9 mouse cellular contexts compared by ENCODE assay signal in the genomic region with DNA sequence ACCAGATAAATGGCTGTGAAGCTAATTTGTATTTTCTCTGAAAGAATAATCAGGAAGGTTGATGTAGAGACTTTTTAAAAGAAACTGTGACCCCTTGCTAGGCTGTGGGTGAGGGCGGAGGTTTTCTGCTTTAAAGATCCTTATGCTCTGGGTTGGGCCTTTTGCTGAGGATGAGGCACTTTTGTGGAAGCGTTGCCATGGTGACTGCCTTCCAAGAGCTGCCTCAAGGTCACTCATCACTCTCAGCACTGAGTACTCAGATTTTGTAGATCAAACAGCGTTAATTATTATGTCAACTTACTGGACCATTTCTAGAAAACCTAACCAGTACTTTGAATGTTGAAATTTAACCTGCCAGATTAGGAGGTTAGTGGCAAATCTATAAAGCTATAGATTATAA. TPM values are rescaled to one million over a fixed set of nuclear protein-coding genes. Genes with fewer than 3 reads are reported as not detected.
DNase-seq lines count a peak whose midpoint lies in the region; ATAC-seq lines count a peak whose summit lies in the region.
"Had no signal": no experiment of that assay in that cellular context is flagged by ENCODE, and none has a peak within 500 bp of the region (broad histone marks: within the 10 kb centered on the region; RNA-seq: fewer than 3 reads in every experiment).

No protein-coding gene starts in this region.

- ATAC-seq in embryonic facial prominence, embryonic 11.5 days (replicated peaks; ENCODE audit: insufficient number of reproducible peaks, low FRiP score, low TSS enrichment, low read depth), result 0 out of 2 replicates have a peak, but pooled peaks have one; percentile 59
- peak; percentile 47; the same call in 1 of the 2 replicates for ATAC-seq in kidney, embryonic 16.5 days (ENCODE audit: low FRiP score, low TSS enrichment)

- no peaks in the 10 kb centered on the region for H3K27me3 ChIP-seq in embryonic facial prominence, embryonic 11.5 days (ENCODE audit: control insufficient read depth, insufficient read depth, low read length)
- H3K27me3 ChIP-seq in kidney, embryonic 16.5 days (ENCODE audit: insufficient read depth, low read length), result no peaks in the 10 kb centered on the region
- H3K27me3 ChIP-seq: CH12.LX had no signal

- H3K9ac ChIP-seq in embryonic facial prominence, embryonic 11.5 days (replicated peaks; ENCODE audit: low read length), result no peak overlapping the region
- no peak overlapping the region for H3K9ac ChIP-seq in kidney, embryonic 16.5 days (replicated peaks; ENCODE audit: low read length)

- H3K9me3 ChIP-seq in embryonic facial prominence, embryonic 11.5 days (replicated peaks; ENCODE audit: control insufficient read depth, low read length), result no peaks in the 10 kb centered on the region
- H3K9me3 ChIP-seq in kidney, embryonic 16.5 days (ENCODE audit: low read length), result no peaks in the 10 kb centered on the region

- 31% methylated on average over 3 of the region's 3 CpGs for WGBS in embryonic facial prominence, embryonic 11.5 days
- 25% methylated on average over 3 of the region's 3 CpGs for WGBS in kidney, embryonic 16.5 days

- H3K36me3 ChIP-seq in embryonic facial prominence, embryonic 11.5 days (replicated peaks; ENCODE audit: control insufficient read depth, insufficient read depth, low read depth, low read length), result no peaks in the 10 kb centered on the region
- H3K36me3 ChIP-seq in kidney, embryonic 16.5 days (ENCODE audit: insufficient read depth, low read length), result no peaks in the 10 kb centered on the region

- peaks cover 2% of the 10 kb centered on the region; the same call in 1 of the 2 replicates for H3K4me1 ChIP-seq in embryonic facial prominence, embryonic 11.5 days (ENCODE audit: control insufficient read depth, insufficient read depth, low read length)
- peaks cover 54% of the 10 kb centered on the region for H3K4me1 ChIP-seq in kidney, embryonic 16.5 days (ENCODE audit: insufficient read depth, low read length)

- DNase-seq in embryo, embryonic 10 days (ENCODE audit: low spot score), result peak; percentile 91
- no peak for DNase-seq in embryo, embryonic 9.5 days (ENCODE audit: extremely low spot score)
- peak; percentile 40 for DNase-seq in 3T3-L1 (ENCODE audit: low read depth, low spot score)
- peak; percentile 80 for DNase-seq in embryonic facial prominence, embryonic 11.5 days (ENCODE audit: low spot score)
- no peak for DNase-seq in adipocyte (ENCODE audit: low spot score)
- no peak for DNase-seq in urinary bladder, postnatal 10 days (ENCODE audit: low spot score)
- no peak for DNase-seq in layer of hippocampus, postnatal 25 days (ENCODE audit: extremely low spot score in 1 of 2, low spot score in 1 of 2)

- no peak overlapping the region for H3K27ac ChIP-seq in embryonic facial prominence, embryonic 11.5 days (replicated peaks; ENCODE audit: low read depth, low read length)
- H3K27ac ChIP-seq in kidney, embryonic 16.5 days (ENCODE audit: low read length), result peak overlapping the region; percentile 83

- H3K4me2 ChIP-seq in embryonic facial prominence, embryonic 11.5 days (ENCODE audit: low read depth, low read length), result no peak overlapping the region
- no peak overlapping the region for H3K4me2 ChIP-seq in kidney, embryonic 16.5 days (replicated peaks; ENCODE audit: low read depth, low read length)

- H3K4me3 ChIP-seq in embryonic facial prominence, embryonic 11.5 days (ENCODE audit: low read depth, low read length), result no peak overlapping the region
- H3K4me3 ChIP-seq in kidney, embryonic 16.5 days (ENCODE audit: low read length), result no peak overlapping the region

RNA-seq across cellular contexts. Expression of a gene that starts 29.2 kb away (rescaled TPM):
- 16.2 and 18.0 TPM in 2 replicates for polyA plus RNA-seq in embryonic facial prominence, embryonic 11.5 days (2014; fragmentation: Nextera tagmentation; extraction: Ambion mirVana)
- 19.1 and 22.8 TPM in 2 replicates for polyA plus RNA-seq in kidney, embryonic 16.5 days (2015; fragmentation: Nextera tagmentation; extraction: Ambion mirVana)
- total RNA-seq in layer of hippocampus, postnatal 25 days (2021), result 10 to 100 TPM; 29.7 to 34.3 TPM

Comparison
In these comparisons a context has a peak if more than half of its experiments do, and no peak if none do; other contexts are left out.
1. DNase-seq: peak in embryo, embryonic 10 days (single experiment), 3T3-L1 (single experiment) and embryonic facial prominence, embryonic 11.5 days (single experiment); none in embryo, embryonic 9.5 days (single experiment), adipocyte (single experiment), urinary bladder, postnatal 10 days (single experiment) and layer of hippocampus, postnatal 25 days (0 of 2).